Mouse (Mus musculus): ENCODE data around the gene Morn3. TPM values are rescaled to one million over a fixed set of nuclear protein-coding genes. Genes with fewer than 3 reads are reported as not detected.

The Morn3 gene
- polyA plus RNA-seq, 1 experiment from 2014 or later = 0.79 TPM

DNA sequence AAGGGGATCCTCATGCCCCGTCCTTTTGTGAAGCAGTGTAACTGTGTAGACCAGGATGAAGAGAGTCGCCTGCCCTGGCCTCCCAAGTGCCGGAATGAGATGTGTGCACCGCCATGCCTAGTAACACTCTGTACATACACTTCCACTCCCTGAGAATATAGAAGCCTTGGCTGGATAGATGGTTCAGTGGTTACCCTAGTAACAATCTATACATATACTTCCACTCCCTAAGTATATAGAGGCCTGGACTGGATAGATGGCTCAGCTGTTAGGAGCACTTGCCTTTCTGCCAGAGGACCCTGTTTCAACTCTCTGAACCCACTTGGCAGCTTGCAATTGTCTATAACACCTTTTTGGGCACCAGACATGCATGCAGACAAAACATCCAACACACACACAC, 11.7 kb downstream of the Morn3 start:
- no peak overlapping the region for H3K4me3 ChIP-seq
- H3K27ac ChIP-seq = no peak overlapping the region
- WGBS = 89% methylated on average over 4 of the region's 4 CpGs

DNA sequence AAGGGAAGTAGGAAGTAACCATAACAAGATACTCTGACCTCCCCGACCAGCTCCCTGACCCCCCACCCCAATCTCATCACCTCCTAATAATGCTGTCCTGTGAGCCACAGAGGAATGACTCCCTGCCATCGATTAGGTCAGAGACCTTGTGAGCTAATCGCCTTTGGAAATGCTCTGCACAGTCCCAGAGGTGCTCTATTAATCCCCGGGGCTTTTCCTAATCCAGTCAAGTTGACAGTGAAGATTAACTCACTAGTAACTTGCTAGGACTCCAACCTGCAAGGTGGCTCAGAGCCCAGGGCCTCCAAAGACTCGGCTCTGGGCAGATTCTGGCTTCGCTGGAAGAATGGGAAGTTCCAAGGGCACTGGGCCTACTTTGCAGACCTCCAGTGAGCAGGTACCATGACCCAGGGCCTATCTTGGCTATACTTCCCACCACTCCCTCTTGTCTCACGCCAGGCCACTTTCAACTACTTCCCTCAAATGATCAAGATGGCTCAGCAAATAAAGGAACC, 13.1 kb downstream of the Morn3 start:
- no peak overlapping the region for H3K4me2 ChIP-seq
- ATAC-seq = no peak
- no peak overlapping the region for H3K27ac ChIP-seq
- no peak overlapping the region for H3K9ac ChIP-seq
- H3K27me3 ChIP-seq = no peaks in the 10 kb centered on the region
- H3K4me3 ChIP-seq = no peak overlapping the region
- peaks cover 8% of the 10 kb centered on the region; the same call in 1 of the 2 replicates for H3K4me1 ChIP-seq
- WGBS = 69% methylated on average over 7 of the region's 7 CpGs
- no peaks in the 10 kb centered on the region for H3K9me3 ChIP-seq (replicated peaks)
- peaks cover 22% of the 10 kb centered on the region for H3K36me3 ChIP-seq (ENCODE audit: poor library complexity, severe bottlenecking)

More for the DNA sequence above, 11.7 kb downstream of the Morn3 start:
- Histone ChIP-seq H3K4me2 (no peak overlapping the region), H3K27me3 (no peaks in the 10 kb centered on the region), H3K4me1 (peaks cover 18% of the 10 kb centered on the region), H3K36me3 (ENCODE audit: poor library complexity, severe bottlenecking) (peaks cover 12% of the 10 kb centered on the region), H3K9ac (no peak overlapping the region), H3K9me3 (replicated peaks) (no peaks in the 10 kb centered on the region)
- ATAC-seq = no peak

DNA sequence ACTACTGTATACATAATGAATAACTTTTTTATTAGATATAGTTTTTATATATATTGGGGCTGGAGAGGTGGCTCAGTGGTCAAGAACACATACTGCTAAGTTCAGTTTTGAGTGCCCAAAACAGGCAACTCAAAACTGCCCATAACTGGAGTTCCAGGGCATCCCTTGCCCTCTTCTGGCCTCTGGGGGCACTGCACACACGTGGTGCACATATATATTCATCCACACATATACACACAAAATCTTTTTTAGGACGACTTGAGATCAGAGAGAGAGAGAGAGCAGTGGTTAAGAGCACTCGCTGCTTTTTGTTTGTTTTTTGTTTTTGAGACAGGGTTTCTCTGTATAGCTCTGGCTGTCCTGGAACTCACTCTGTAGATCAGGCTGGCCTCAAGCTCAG, 15.5 kb downstream of the Morn3 start:
- H3K4me2 ChIP-seq = no peak overlapping the region
- H3K36me3 ChIP-seq (ENCODE audit: poor library complexity, severe bottlenecking) = peaks cover 22% of the 10 kb centered on the region
- H3K4me1 ChIP-seq = peaks cover 13% of the 10 kb centered on the region; the same call in 1 of the 2 replicates
- no peak overlapping the region for H3K9ac ChIP-seq
- no peaks in the 10 kb centered on the region for H3K9me3 ChIP-seq (replicated peaks)
- no peak for ATAC-seq
- 90% methylated on average over 3 of the region's 3 CpGs for WGBS
- H3K27ac ChIP-seq = no peak overlapping the region
- no peak overlapping the region for H3K4me3 ChIP-seq
- no peaks in the 10 kb centered on the region for H3K27me3 ChIP-seq

DNA sequence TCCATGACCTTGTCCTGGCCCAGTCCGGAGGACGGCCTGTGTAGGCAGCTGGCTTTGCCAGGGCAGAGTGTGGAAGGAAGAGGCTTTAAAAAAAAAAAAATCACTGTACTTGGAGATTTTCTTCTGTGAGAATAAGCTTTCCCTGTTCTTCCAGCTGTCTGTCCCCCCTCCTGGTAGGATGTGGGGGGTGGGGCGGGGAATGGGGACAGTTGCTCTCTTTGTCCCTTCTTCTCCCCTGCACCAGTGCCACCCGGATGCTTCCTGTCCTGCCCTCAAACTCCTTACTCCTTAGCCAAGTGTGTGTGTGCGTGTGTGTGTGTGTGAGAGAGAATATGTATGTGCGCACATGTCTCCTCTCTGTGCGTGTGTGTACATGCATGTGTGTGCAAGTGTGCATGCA, 17.1 kb downstream of the Morn3 start:
- Histone ChIP-seq H3K36me3 (ENCODE audit: poor library complexity, severe bottlenecking) (peaks cover 22% of the 10 kb centered on the region), H3K27ac (no peak overlapping the region; the same call in 1 of the 2 replicates), H3K9me3 (replicated peaks) (no peaks in the 10 kb centered on the region), H3K4me2 (no peak overlapping the region), H3K4me3 (no peak overlapping the region), H3K9ac (no peak overlapping the region), H3K27me3 (no peaks in the 10 kb centered on the region), H3K4me1 (0 out of 2 replicates have a peak, but pooled peaks cover 4% of the 10 kb centered on the region)
- 94% methylated on average over 7 of the region's 7 CpGs for WGBS
- no peak for ATAC-seq

DNA sequence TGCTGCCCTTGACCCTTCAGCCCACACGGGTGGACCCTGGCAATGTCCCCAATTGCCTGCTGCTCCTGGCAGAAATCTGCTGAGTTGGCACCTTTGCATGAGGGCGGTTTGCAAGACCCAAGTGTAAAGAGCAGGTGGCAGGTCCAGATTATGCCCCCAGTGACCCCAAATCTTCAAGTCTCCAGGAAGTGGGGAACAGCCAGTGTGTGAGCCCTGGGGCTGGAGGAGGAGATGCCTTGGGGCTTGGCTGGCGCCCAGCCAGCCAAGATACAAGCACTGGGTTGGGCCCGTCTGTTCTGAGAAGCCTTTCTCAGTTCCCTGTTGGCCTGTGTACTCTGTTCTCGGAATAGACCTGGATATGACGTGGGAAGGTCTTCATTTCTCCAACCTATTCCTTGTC, 19.4 kb downstream of the Morn3 start:
- no peak for ATAC-seq
- Histone ChIP-seq H3K27ac (no peak overlapping the region), H3K4me2 (no peak overlapping the region), H3K4me1 (0 out of 2 replicates have a peak, but pooled peaks cover 4% of the 10 kb centered on the region), H3K9me3 (replicated peaks) (no peaks in the 10 kb centered on the region), H3K4me3 (no peak overlapping the region), H3K9ac (no peak overlapping the region), H3K36me3 (ENCODE audit: poor library complexity, severe bottlenecking) (peaks cover 22% of the 10 kb centered on the region), H3K27me3 (no peaks in the 10 kb centered on the region)
- 74% methylated on average over 6 of the region's 6 CpGs for WGBS

DNA sequence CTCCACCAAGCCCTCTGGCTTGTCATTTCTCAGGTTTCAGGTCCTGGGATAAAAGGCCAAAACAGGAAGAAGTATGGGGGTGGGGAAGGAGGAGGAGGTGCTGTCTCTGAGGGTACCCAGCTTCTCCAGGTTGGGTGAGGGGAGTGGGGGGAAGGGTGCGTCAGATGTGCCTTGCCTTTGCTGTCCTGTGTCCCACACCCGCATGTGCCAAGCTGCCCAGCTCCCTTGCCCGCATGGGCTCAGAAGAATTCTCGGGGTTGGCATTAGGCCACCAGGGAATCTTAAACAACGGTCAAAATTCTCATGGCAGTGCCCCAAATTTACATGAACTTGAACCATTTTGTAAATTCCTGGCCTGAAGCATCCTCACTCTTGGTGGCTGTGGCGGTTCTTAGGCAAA, 20.4 kb downstream of the Morn3 start:
- no peak overlapping the region for H3K27ac ChIP-seq
- peaks cover 16% of the 10 kb centered on the region for H3K36me3 ChIP-seq (ENCODE audit: poor library complexity, severe bottlenecking)
- ATAC-seq = no peak
- no peak overlapping the region for H3K4me2 ChIP-seq
- no peak overlapping the region for H3K4me3 ChIP-seq
- H3K4me1 ChIP-seq = 0 out of 2 replicates have a peak, but pooled peaks cover 4% of the 10 kb centered on the region
- H3K9me3 ChIP-seq (replicated peaks) = no peaks in the 10 kb centered on the region
- H3K27me3 ChIP-seq = no peaks in the 10 kb centered on the region
- WGBS = 73% methylated on average over 6 of the region's 6 CpGs
- H3K9ac ChIP-seq = no peak overlapping the region

DNA sequence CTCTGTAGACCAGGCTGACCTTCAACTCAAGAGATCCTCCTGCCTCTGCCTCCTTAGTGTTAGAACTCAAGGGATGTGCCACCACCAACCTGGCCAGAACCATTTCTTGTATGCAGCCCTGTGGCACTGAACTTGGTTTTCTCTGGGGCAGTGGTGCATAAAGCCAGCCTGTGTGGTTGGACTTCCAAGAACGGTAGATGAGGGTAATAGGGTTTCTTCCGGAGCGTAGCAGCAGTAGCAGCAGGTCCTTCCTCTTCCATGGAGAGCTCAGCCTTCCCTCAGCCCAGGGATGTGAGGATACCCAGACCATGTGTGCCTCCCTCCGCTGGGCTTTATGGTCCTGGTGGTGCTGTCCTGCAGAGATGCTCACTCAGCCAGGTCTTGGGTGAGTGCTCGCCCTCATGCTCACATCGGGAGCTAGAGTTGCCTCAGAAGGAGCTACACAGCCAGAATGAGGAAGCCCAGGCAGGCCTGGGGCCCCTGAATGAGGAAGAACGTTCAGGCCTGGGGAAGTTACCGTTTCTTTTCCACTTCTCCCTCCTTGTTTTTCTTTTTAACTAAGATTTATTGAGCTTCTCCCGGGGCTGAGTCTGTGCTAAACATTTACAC, 21.7 kb downstream of the Morn3 start:
- Histone ChIP-seq H3K4me3 (no peak overlapping the region), H3K27ac (no peak overlapping the region), H3K4me2 (no peak overlapping the region), H3K9me3 (replicated peaks) (no peaks in the 10 kb centered on the region), H3K27me3 (no peaks in the 10 kb centered on the region), H3K4me1 (peaks cover 9% of the 10 kb centered on the region), H3K9ac (no peak overlapping the region), H3K36me3 (ENCODE audit: poor library complexity, severe bottlenecking) (peaks cover 10% of the 10 kb centered on the region)
- WGBS = 90% methylated on average over 9 of the region's 9 CpGs
- ATAC-seq = no peak

DNA sequence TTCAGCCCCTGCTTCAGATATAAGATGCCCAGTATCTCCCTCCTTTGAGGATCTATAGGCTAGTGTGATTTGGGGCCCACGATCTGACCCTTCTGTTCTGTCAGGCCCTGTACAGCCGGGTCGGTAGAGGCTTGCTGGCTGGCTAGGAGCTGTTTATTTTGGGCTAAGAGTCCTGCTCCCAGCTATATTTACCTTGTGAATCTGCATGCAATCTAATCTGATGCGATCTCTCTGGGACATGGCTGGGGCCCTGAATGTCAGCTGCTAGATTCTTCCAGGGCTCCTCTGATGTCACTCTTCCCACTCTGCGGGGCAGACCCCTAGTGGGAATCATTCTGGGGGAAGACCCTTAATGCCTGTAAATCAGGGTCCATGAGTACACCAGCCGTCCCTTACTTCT, 22.5 kb downstream of the Morn3 start:
- Histone ChIP-seq H3K4me2 (no peak overlapping the region), H3K27ac (no peak overlapping the region), H3K36me3 (ENCODE audit: poor library complexity, severe bottlenecking) (peaks cover 2% of the 10 kb centered on the region), H3K27me3 (no peaks in the 10 kb centered on the region), H3K4me3 (no peak overlapping the region), H3K9me3 (replicated peaks) (no peaks in the 10 kb centered on the region), H3K4me1 (peaks cover 17% of the 10 kb centered on the region), H3K9ac (no peak overlapping the region)
- 99% methylated on average over 6 of the region's 6 CpGs for WGBS
- no peak for ATAC-seq

DNA sequence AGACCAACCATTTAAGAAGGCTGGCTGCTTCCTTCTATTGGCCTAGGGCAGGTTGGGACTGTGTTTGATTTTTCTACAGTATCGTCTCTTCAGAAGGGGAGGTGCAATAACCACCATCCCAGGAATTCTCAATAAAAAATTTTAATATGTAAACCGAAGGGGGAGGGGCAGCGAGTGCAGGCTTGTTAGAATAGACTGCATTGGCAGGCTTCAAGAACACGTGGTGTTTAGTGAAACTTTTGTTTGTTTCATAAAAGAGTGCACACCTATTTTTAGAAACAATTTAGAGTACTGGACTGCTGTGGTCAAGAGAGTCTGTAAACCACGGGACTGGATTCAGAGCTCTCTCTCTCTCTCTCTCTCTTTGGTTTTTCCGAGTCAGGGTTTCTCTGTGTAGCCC, 23.8 kb downstream of the Morn3 start:
- no peak for ATAC-seq
- Histone ChIP-seq H3K9me3 (replicated peaks) (no peaks in the 10 kb centered on the region), H3K4me1 (peaks cover 29% of the 10 kb centered on the region), H3K36me3 (ENCODE audit: poor library complexity, severe bottlenecking) (no peaks in the 10 kb centered on the region), H3K4me3 (no peak overlapping the region), H3K27ac (no peak overlapping the region), H3K4me2 (no peak overlapping the region), H3K27me3 (no peaks in the 10 kb centered on the region), H3K9ac (no peak overlapping the region)
- 85% methylated on average over 6 of the region's 6 CpGs for whole genome bisulfite sequencing

DNA sequence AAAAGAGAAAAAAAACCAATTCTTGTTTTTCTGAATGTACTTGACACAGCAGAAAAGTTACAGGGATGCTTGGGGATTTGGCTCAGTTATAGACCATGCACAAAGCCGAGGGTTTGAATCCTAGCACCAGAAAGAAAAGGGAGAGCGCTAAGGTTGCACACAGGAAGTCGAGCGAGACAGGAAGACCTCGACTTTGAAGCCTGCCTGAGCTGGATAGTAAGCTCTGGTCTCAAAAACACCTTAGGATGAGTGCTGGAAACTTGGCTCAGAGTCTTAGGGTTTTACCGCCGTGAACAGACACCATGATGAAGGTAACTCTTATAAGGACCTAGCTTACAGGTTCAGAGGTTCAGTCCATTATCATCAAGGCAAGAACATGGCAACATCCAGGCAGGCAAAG, 25.4 kb downstream of the Morn3 start:
- Histone ChIP-seq H3K4me1 (peaks cover 27% of the 10 kb centered on the region), H3K36me3 (ENCODE audit: poor library complexity, severe bottlenecking) (no peaks in the 10 kb centered on the region), H3K27me3 (no peaks in the 10 kb centered on the region), H3K9ac (no peak overlapping the region), H3K9me3 (replicated peaks) (no peaks in the 10 kb centered on the region), H3K27ac (no peak overlapping the region), H3K4me3 (no peak overlapping the region), H3K4me2 (no peak overlapping the region)
- no peak for ATAC-seq
- WGBS = 91% methylated on average over 7 of the region's 7 CpGs

DNA sequence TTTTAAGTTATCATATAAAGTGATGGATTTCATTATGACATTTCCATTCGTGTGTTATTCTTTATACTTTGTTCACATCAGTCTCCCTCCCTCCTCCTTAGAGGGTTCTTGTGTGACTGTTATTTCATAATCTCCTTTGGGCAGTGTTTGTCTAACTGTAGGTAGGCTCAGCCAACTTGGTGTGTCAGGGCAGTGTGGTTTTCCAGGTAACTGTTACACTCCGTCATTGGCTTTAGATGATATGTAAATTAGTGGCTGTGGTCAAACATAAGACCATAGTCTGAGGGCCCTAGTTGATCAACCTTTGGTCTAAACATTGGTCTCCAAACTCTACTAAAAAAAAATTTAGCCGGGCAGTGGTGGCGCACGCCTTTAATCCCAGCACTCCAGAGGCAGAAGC, 26.4 kb downstream of the Morn3 start:
- Histone ChIP-seq H3K4me3 (no peak overlapping the region), H3K4me1 (peaks cover 37% of the 10 kb centered on the region), H3K27me3 (no peaks in the 10 kb centered on the region), H3K9ac (no peak overlapping the region), H3K36me3 (ENCODE audit: poor library complexity, severe bottlenecking) (no peaks in the 10 kb centered on the region), H3K4me2 (no peak overlapping the region), H3K9me3 (replicated peaks) (no peaks in the 10 kb centered on the region), H3K27ac (peak overlapping the region; percentile 85; the same call in 1 of the 2 replicates)
- 90% methylated on average over 5 of the region's 5 CpGs for WGBS
- ATAC-seq = no peak

DNA sequence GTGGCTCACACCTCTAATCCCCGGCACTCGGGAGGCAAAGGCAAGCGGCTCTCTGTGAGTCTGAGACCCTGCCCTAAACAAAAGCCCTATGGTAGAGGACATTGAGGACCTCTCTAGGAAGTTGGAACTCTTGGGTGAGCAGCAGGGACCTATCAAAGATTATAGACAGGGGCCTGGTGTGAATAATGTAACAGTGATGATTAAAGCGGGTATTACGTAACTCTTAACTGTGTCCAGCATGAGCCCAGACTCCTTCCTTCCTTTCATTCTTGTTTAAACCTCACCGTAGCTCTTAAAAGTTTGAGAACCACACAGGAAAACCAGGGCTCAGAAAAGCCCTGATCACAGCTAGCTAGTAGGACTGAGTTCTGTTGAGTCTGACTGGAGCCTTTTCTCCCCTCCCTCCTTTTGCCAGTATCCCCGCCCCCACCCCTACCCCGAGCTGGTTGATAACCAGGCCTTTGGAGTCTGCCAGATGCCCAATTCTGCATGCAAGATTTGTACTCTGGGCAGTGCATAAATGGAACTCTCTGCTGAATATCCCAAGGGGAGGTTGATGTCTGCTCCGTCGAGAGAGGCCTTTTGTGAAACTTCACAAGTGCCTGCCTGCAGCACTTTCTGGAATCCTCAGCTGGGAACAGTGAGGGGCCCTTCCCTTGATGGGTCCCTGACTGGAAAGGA, 27.3 kb downstream of the Morn3 start:
- Histone ChIP-seq H3K27ac (peak overlapping the region; percentile 85), H3K4me3 (no peak overlapping the region), H3K9me3 (replicated peaks) (no peaks in the 10 kb centered on the region), H3K27me3 (no peaks in the 10 kb centered on the region), H3K4me2 (peak overlapping the region; percentile 26), H3K9ac (0 out of 2 replicates have a peak overlapping the region, but pooled peaks have one; percentile 23), H3K36me3 (ENCODE audit: poor library complexity, severe bottlenecking) (no peaks in the 10 kb centered on the region), H3K4me1 (peaks cover 41% of the 10 kb centered on the region)
- 47% methylated on average over 10 of the region's 10 CpGs for WGBS
- peak; percentile 48 for ATAC-seq
